Mouse (Mus musculus) kidney, adult 2 months (tissue): Measurements from ENCODE around the gene Sema5a.

ENCODE experiments used
- CTCF ChIP-seq: fragments of 200-500 bp; conservative IDR thresholded peaks from 2 replicates; pipeline ENCODE4 v1.5.1; 2011; ENCODE audit warnings: low read depth, mild to moderate bottlenecking, control low read depth, low read length, moderate library complexity, mixed read lengths; ENCODE audit not compliant: insufficient read depth, insufficient read length
- POLR2A ChIP-seq: fragments of 200-500 bp; IDR thresholded peaks from one replicate; pipeline ENCODE4 v1.6.1; 2011; ENCODE audit warnings: low read depth, low read length, control low read depth

- TF ChIP-seq CTCF (no peak), POLR2A (no peak)
Measured at GRCm38 (mm10) chr15:32243096-32243785, 1.4 kb upstream of the Sema5a start.
